Mouse (Mus musculus) erythroblast, embryonic 14.5 days (primary cell): ENCODE results near the gene Ube2f.

Experiments used
- GATA1 ChIP-seq: IDR thresholded peaks from 2 replicates; pipeline ENCODE4 v1.6.1; 2012; ENCODE audit warnings: low read length, inconsistent platforms, mixed read lengths
- TAL1 ChIP-seq: IDR thresholded peaks from 3 replicates; pipeline ENCODE4 v1.6.1; 2012; ENCODE audit warnings: low read length, inconsistent platforms, mixed read lengths

DNA sequence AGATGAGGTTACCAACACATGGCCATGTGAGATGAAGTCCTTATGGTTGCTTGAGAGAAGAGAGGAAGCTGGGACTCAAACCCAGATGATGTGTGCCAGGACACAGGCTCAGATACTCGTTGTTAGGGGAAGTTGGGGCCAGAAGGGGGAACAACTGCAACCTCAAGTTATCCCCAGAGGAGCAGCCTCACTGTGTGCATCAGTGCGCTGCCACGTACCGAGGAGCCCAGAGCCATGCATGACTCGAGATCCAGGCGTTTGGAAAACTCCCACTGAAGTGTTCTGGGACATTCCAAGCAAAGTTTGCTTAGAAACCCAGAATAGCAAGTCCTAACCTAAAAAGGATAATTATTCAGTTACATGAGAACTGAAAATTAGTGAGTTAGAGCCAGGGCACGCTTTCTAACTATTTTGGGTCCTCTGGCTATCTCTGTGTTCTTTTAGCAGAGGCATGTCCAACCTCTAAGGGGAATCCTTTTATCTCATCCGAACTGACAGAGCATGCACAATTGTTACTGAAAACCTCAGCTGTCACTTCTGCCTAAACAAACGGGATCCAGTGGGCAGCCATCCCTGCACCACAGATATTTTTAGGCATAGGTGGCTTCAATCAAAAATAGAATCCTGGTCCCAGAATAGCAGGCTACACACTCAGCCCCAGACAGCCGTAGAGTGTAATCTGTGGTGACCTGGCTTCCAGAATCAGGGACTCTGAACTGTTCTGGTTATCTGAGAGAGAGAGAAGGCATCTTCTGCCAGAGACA is 33.4 kb upstream of the Ube2f start:
- TF ChIP-seq GATA1 (no peak), TAL1 (no peak)
